Mouse (Mus musculus) ES-E14 (cell line): ENCODE measurements around the gene Slc45a3.

Source experiments
- HCFC1 ChIP-seq: IDR thresholded peaks from 2 replicates; pipeline ENCODE4 v1.6.1; 2012; ENCODE audit warnings: low read length, inconsistent platforms, borderline replicate concordance; ENCODE audit not compliant: insufficient read depth
- ZC3H11A ChIP-seq: IDR thresholded peaks from 2 replicates; pipeline ENCODE4 v1.6.1; 2012; ENCODE audit warnings: low read depth, mild to moderate bottlenecking, inconsistent platforms, low read length, borderline replicate concordance
- ZNF384 ChIP-seq: IDR thresholded peaks from 2 replicates; pipeline ENCODE4 v1.6.1; 2012; ENCODE audit warnings: low read depth, low read length, inconsistent platforms

DNA sequence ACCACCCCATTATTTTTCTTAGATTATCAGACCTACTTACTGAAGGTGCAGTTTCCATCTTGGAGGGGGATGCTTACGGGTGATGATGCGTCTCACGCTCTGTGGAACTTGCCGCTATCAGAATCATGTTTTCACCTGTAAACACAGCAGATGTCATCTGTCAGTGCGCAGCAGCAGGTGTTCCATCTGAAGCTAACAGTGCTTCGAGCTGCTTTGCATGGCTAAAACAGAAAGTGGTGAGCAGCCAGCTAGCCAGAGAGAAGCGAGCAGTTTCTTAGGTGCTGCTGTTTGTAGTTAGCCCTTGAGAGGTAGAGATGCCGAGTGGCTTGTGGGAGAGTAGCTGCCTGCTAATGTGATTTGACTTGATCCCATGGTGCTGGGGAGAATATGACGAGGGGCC lies 65.6 kb downstream of the Slc45a3 start:
- TF ChIP-seq HCFC1 (no peak), ZNF384 (no peak), ZC3H11A (no peak)
